Mouse (Mus musculus) lung, postnatal 0 days (tissue): ENCODE measurements around the gene Kifc1. TPM values are rescaled to one million over a fixed set of nuclear protein-coding genes. Genes with fewer than 3 reads are reported as not detected.

ENCODE experiments used
- ATAC-seq: fragments of 200-750 bp; cut with Nextera tagmentation; 2 replicates; pipeline ENCODE4 v1.8.0; 2017; ENCODE audit warnings: moderate library complexity
- DNase-seq: peaks from one replicate; pipeline ENCODE4 v3.0.0-alpha.2; 2016; ENCODE audit warnings: low spot score
- H3K27ac ChIP-seq: fragments of 300-500 bp; sonication (generic); 2 replicates; pipeline ENCODE4 v1.5.1; 2014; ENCODE audit warnings: antibody characterized with exemption, mild to moderate bottlenecking, low read length, mixed read lengths
- H3K27me3 ChIP-seq: fragments of 300-500 bp; sonication (generic); replicated peaks from 2 replicates; pipeline ENCODE4 v1.6.1; 2014; ENCODE audit warnings: low read length, mixed read lengths; ENCODE audit not compliant: insufficient read depth
- H3K36me3 ChIP-seq: fragments of 300-500 bp; sonication (generic); 2 replicates; pipeline ENCODE4 v1.6.1; 2014; ENCODE audit warnings: low read length, mixed read lengths; ENCODE audit not compliant: insufficient read depth
- H3K4me1 ChIP-seq: fragments of 300-500 bp; sonication (generic); 2 replicates; pipeline ENCODE4 v1.6.1; 2014; ENCODE audit warnings: antibody characterized with exemption, low read depth, low read length, mixed read lengths; ENCODE audit not compliant: insufficient read depth
- H3K4me2 ChIP-seq: fragments of 300-500 bp; sonication (generic); replicated peaks from 2 replicates; pipeline ENCODE4 v1.6.1; 2014; ENCODE audit warnings: low read depth, mild to moderate bottlenecking, low read length, moderate library complexity, mixed read lengths
- H3K4me3 ChIP-seq: fragments of 300-500 bp; sonication (generic); 2 replicates; pipeline ENCODE4 v1.5.1; 2014; ENCODE audit warnings: low read depth, low read length
- H3K9ac ChIP-seq: fragments of 300-500 bp; sonication (generic); replicated peaks from 2 replicates; pipeline ENCODE4 v1.6.1; 2014; ENCODE audit warnings: low read depth, mild to moderate bottlenecking
- H3K9me3 ChIP-seq: fragments of 300-500 bp; sonication (generic); 2 replicates; pipeline ENCODE4 v1.6.1; 2016; ENCODE audit warnings: low read length, mixed read lengths
- CTCF ChIP-seq: IDR thresholded peaks from 2 replicates; pipeline ENCODE4 v1.5.1; 2016; ENCODE audit warnings: antibody characterized with exemption, mild to moderate bottlenecking
- EP300 ChIP-seq: IDR thresholded peaks from 2 replicates; pipeline ENCODE4 v1.6.1; 2016; ENCODE audit warnings: antibody characterized with exemption, mild to moderate bottlenecking, control low read depth
- WGBS: fragments of 180-500 bp; shearing (Covaris S2); extraction: QIAGEN DNeasy Blood & Tissue Kit; methylation state at CpG from one replicate; pipeline ENCODE4 v1.1.7; 2014; 5-methylcytosine and 5-hydroxymethylcytosine counted together
- polyA plus RNA-seq: library from polyadenylated mRNA; unstranded; fragments of >200 nt; fragmentation: Nextera tagmentation; extraction: Ambion mirVana; gene quantifications from 2 replicates; pipeline ENCODE4 v1.2.1, GENCODE M21; 2015

The Kifc1 gene
- polyA plus RNA-seq, 1 experiment from 2014 or later = 0.37 TPM

DNA sequence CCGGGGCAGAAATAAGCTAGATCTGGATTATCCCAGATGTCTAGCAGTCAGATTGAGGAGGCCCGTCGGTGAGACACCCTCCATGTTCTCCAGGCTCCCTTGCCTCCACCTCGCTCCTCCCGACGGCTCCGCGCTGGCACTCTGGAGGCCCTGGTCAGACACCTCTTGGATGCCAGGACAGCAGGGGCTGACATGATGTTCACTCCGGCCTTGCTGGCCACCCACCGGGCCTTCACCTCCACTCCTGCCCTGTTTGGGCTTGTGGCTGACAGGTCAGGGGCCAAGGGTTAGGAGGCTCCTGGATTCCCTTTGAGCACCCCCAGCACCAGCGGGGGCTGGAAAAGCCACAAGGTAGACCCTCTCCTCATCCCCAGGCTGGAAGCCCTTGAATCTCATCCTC, 41.5 kb upstream of the Kifc1 start:
- Histone ChIP-seq H3K27me3 (no peaks in the 10 kb centered on the region), H3K27ac (no peak overlapping the region), H3K9ac (no peak overlapping the region), H3K4me1 (0 out of 2 replicates have a peak, but pooled peaks cover 5% of the 10 kb centered on the region), H3K4me3 (no peak overlapping the region), H3K9me3 (no peaks in the 10 kb centered on the region), H3K36me3 (peaks cover 15% of the 10 kb centered on the region), H3K4me2 (no peak overlapping the region)
- 88% methylated on average over 11 of the region's 11 CpGs for WGBS
- ATAC-seq = no peak
- no peak for DNase-seq
- TF ChIP-seq CTCF (no peak), EP300 (no peak)

DNA sequence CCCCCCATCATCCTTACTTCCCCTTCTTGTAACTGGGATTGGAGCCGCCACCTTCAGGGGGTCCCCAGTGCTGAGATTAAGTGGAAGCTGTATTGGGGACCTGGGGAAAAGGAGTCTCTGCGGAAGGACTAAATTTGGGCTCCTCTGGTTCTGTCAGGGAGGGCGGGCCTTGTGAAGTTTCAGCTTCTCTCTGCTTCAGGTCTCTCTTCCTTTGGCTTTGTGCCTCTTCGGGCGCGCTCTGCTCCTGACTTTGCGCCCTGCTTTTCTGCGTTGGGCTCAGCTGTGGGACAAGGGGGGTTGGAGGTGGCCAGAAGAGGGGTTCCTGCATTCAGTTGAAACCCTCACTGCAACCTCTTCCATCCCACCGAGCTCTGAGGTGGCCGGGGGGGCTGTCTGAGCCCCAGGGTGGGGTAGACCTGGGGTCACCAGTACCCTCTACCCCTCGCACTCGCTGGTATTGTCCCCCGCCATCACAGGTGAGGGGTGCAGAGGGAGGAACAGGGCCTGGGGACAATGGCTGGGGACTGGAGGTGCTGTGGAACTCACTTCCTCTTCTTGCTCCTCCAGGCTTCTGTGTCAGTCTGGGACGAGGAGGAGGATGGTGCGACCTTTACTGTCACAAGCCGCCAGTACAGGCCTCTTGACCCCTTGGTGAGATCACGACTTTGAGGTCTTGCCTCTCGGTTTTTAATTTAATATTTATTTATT, 40.9 kb upstream of the Kifc1 start:
- ATAC-seq (no peak), DNase-seq (no peak)
- Histone ChIP-seq H3K27me3 (no peaks in the 10 kb centered on the region), H3K9me3 (no peaks in the 10 kb centered on the region), H3K4me3 (peak overlapping the region; percentile 82), H3K27ac (0 out of 2 replicates have a peak overlapping the region, but pooled peaks have one; percentile 95), H3K4me2 (peak overlapping the region; percentile 100), H3K9ac (peak overlapping the region; percentile 83; the same call in 1 of the 2 replicates), H3K4me1 (0 out of 2 replicates have a peak, but pooled peaks cover 5% of the 10 kb centered on the region), H3K36me3 (peaks cover 12% of the 10 kb centered on the region)
- 37% methylated on average over 18 of the region's 18 CpGs for WGBS
- TF ChIP-seq EP300 = no peak
- no peak for TF ChIP-seq CTCF

DNA sequence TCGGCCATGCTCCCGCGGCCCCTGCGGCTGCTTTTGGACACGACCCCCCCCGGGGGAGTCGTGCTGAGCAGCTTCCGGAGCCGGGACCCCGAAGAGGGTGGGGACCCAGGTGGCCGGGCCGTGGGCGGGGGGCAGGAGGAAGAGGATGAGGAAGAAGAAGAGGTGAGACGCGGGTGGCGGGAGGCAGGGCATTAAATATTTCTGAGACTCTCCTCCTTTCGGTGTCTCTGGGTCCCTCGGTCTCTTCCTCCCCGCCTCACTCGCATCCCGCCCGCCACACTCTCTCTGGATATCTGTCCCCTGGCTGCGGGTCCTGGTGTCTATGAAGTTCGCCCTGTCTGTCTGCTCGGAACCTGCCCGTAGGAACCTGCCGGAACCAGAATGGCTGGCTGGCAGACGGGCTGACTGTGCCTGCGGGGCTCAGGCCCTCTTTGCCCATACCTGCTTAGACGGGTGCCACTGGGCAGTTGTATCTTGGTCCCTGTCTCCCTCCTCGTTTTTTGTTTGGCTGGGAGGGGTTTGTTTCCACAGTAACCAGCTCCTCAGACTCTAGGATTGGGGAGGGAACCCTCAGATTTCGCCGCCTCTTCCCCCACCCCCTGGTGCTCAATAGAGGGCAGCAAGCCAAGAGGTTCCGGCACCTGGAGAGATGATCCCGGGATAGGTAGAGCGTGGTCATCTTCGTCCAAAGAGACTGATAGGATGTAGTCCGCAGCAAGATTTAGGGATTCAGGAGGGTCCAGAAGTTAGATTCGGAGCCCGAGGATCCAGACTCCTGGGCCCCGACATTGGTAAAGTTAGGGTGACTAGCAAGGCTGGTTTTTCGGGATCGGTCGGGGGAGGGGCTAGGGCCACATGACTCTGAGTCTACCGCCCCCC, 40.1 kb upstream of the Kifc1 start:
- Histone ChIP-seq H3K9ac (peak overlapping the region; percentile 83), H3K9me3 (no peaks in the 10 kb centered on the region), H3K36me3 (peaks cover 20% of the 10 kb centered on the region), H3K4me3 (peak overlapping the region; percentile 82), H3K27ac (peak overlapping the region; percentile 95), H3K27me3 (no peaks in the 10 kb centered on the region), H3K4me1 (0 out of 2 replicates have a peak, but pooled peaks cover 5% of the 10 kb centered on the region), H3K4me2 (peak overlapping the region; percentile 100)
- ATAC-seq (peak; percentile 34), DNase-seq (peak; percentile 66)
- WGBS = 2% methylated on average over 44 of the region's 45 CpGs
- no peak for TF ChIP-seq EP300
- TF ChIP-seq CTCF = no peak

DNA sequence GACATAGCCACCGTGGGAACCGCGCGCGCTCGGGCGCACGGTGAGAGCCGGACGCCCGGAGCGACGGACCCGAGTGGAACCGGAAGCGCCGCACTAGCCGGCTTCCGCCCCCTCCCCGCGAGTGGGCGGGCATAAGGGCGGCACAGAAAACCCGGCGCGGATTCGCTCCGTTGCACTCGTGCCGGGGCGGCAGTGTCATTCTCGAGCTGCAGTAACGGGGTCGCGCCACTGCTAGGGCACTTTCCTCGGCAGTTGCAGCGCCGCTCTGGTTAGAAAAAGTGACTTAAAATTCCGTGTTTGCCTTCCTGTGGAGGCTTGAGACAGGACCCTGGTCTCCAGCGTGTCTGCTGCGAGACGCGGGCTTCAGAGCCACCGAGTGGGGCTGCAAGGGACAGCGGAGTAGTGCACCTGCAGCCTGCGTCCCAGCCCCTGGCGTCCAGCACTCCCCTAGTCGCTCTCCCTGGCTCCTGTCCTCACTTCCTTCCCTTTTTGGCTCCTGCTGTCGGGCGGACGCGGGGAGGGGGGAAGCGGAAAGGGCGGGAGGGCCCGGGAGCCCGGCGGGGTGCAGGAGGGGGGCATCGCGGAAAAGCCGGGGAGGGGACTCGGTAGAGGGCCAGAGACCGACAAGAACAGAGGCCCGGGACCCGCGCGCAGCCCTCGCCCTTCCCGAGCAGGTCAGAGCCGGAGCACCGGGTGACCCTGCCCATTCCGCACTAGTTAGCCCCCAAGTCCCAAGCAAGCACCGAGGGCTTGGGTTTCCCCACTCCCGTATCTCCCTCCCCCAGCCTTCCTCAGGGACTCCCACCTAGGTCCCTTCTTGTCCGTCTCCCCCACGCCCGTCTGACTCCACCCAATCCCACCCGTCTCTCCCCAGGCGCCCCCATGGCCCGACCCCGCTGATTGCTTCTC, 39.2 kb upstream of the Kifc1 start, which contains the start of gene Rgl2:
TSS of gene Rgl2 (plus strand) at position 173 of the 909 bp plus-strand sequence.
- H3K4me1 ChIP-seq = 0 out of 2 replicates have a peak, but pooled peaks cover 5% of the 10 kb centered on the region
- ATAC-seq (peak; percentile 87), DNase-seq (peak; percentile 92)
- peak within 1 kb of the TSS; percentile 95 for H3K27ac ChIP-seq
- H3K4me3 ChIP-seq = peak within 1 kb of the TSS; percentile 82
- H3K9ac ChIP-seq = peak within 1 kb of the TSS; percentile 83
- no peaks in the 10 kb centered on the region for H3K9me3 ChIP-seq
- no peaks in the 10 kb centered on the region for H3K27me3 ChIP-seq
- H3K36me3 ChIP-seq = peaks cover 23% of the 10 kb centered on the region
- WGBS = 1% methylated on average over 66 of the region's 80 CpGs
- H3K4me2 ChIP-seq = peak within 1 kb of the TSS; percentile 100
- no peak for TF ChIP-seq EP300
- TF ChIP-seq CTCF = peak; percentile 45

DNA sequence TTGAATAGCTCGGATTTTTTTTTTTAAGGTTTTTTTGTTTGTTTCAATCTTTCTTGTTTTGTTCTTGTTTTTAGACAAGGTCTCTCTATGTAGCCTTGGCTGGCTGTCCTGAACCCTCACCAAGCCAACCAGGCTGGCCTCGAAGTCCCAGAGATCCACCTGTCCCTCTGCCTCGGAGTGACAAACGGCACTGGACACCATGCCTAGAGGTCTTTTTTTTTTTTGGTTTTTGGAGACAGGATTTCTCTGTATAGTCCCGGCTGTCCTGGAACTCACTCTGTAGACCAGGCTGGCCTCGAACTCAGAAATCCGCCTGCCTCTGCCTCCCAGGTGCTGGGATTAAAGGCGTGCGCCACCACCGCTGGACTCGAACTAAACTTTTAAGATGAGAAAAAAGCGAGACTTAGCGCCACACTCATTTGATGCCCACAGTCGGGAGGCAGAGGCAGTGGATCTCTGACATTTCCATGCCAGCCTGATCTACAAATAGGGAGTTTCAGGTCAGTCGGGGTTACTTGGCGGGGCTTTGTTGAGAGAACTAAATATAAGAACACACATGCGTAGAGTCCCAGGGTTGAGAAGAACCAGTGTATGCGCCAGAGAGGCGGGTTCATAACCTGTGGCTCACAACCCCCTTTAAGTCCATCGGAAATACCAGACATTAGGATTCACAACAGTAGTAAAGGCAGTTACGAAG, 37.9 kb upstream of the Kifc1 start:
- DNase-seq (no peak), ATAC-seq (no peak)
- 56% methylated on average over 21 of the region's 21 CpGs for WGBS
- Histone ChIP-seq H3K36me3 (peaks cover 22% of the 10 kb centered on the region), H3K4me3 (peak overlapping the region; percentile 82), H3K4me2 (peak overlapping the region; percentile 100), H3K4me1 (0 out of 2 replicates have a peak, but pooled peaks cover 5% of the 10 kb centered on the region), H3K27me3 (no peaks in the 10 kb centered on the region), H3K9ac (peak overlapping the region; percentile 83; the same call in 1 of the 2 replicates), H3K9me3 (no peaks in the 10 kb centered on the region), H3K27ac (no peak overlapping the region)
- no peak for TF ChIP-seq CTCF
- TF ChIP-seq EP300 = no peak
